Mouse (Mus musculus) CD8-positive naive resting alpha-beta T cell, adult 2 months (primary cell): Measurements from ENCODE around the gene Gm10318.

Experiments used
- DNase-seq, 2 experiments: peaks; one replicate each; pipeline ENCODE4 v3.0.0; 2022; ENCODE audit warnings: low read depth in 2 of 2, low spot score in 2 of 2

Gene Gm10318

GRCm38 (mm10) chr10:77852559-77852958 lies at the start of gene Gm10318:
Gene Gm10318 (plus strand): TSS chr10:77852859.
- no peak for DNase-seq

GRCm38 (mm10) chr10:77804095-77804494 lies 48.6 kb upstream of the Gm10318 start:
- no peak for DNase-seq

GRCm38 (mm10) chr10:77811743-77812142 lies 40.9 kb upstream of the Gm10318 start, which contains the start of gene Gm9507:
Gene Gm9507 (minus strand): TSS chr10:77811843.
- no peak for DNase-seq

- no peak for DNase-seq
These were observed 38.3 kb upstream of the Gm10318 start, which contains the start of gene Gm2696 for GRCm38 (mm10) chr10:77814382-77814781. Gene Gm2696 (plus strand): TSS chr10:77814682.

GRCm38 (mm10) chr10:77815514-77815913 lies 37.1 kb upstream of the Gm10318 start:
- DNase-seq, result peak in 1 of 2 experiments; percentile 4

GRCm38 (mm10) chr10:77818523-77818922 lies 34.1 kb upstream of the Gm10318 start:
- no peak for DNase-seq

- no peak for DNase-seq
These were observed 33.5 kb upstream of the Gm10318 start for GRCm38 (mm10) chr10:77819203-77819602.

- no peak for DNase-seq
These were observed 25.7 kb upstream of the Gm10318 start, which contains the start of gene Krtap10-4 for GRCm38 (mm10) chr10:77826951-77827350. Gene Krtap10-4 (minus strand): TSS chr10:77827095.

- no peak for DNase-seq
These were observed 17.0 kb upstream of the Gm10318 start, which contains the start of gene Krtap10-10 for GRCm38 (mm10) chr10:77835647-77836046. Gene Krtap10-10 (plus strand): TSS chr10:77835947.

GRCm38 (mm10) chr10:77839006-77839405 lies 13.7 kb upstream of the Gm10318 start:
- DNase-seq, result no peak

- DNase-seq, result no peak
These were observed 6.2 kb upstream of the Gm10318 start, which contains the start of gene Gm36176 for GRCm38 (mm10) chr10:77846503-77846902. Gene Gm36176 (plus strand): TSS chr10:77846803.

GRCm38 (mm10) chr10:77846961-77847360 lies 5.7 kb upstream of the Gm10318 start:
- DNase-seq, result no peak

GRCm38 (mm10) chr10:77847538-77847937 lies 5.1 kb upstream of the Gm10318 start:
- DNase-seq, result no peak

- no peak for DNase-seq
These were observed 9.0 kb downstream of the Gm10318 start, which contains the start of gene Gm3285 for GRCm38 (mm10) chr10:77861675-77862074. Gene Gm3285 (plus strand): TSS chr10:77861975.

- DNase-seq, result peak; percentile 43 to 60
These were observed 11.6 kb downstream of the Gm10318 start for GRCm38 (mm10) chr10:77864067-77864761.

- no peak for DNase-seq
These were observed 12.1 kb downstream of the Gm10318 start for GRCm38 (mm10) chr10:77864762-77865143.

GRCm38 (mm10) chr10:77867546-77867945 lies 14.9 kb downstream of the Gm10318 start:
- DNase-seq, result no peak

GRCm38 (mm10) chr10:77869651-77870050 lies 17.0 kb downstream of the Gm10318 start:
- no peak for DNase-seq

- DNase-seq, result no peak
These were observed 26.3 kb downstream of the Gm10318 start for GRCm38 (mm10) chr10:77878985-77879384.

- DNase-seq, result no peak
These were observed 27.6 kb downstream of the Gm10318 start for GRCm38 (mm10) chr10:77880305-77880704.

- no peak for DNase-seq
These were observed 29.9 kb downstream of the Gm10318 start for GRCm38 (mm10) chr10:77882553-77882952.

- no peak for DNase-seq
These were observed 33.5 kb downstream of the Gm10318 start for GRCm38 (mm10) chr10:77886007-77886747.
